Mouse (Mus musculus): Measurements from ENCODE around the gene Ccdc89. TPM values are rescaled to one million over a fixed set of nuclear protein-coding genes. Genes with fewer than 3 reads are reported as not detected.

The Ccdc89 gene
- polyA plus RNA-seq, 1 experiment: 0.49 TPM

GRCm38 (mm10) chr7:90473511-90473910, 47.1 kb downstream of the Ccdc89 start:
- no peak for DNase-seq (ENCODE audit: low read depth)

- peak; percentile 82 for DNase-seq (ENCODE audit: low read depth)
Observed at GRCm38 (mm10) chr7:90475793-90476312, 49.5 kb downstream of the Ccdc89 start, which contains the start of gene Tmem126b. Gene Tmem126b (minus strand): TSS chr7:90476001.

GRCm38 (mm10) chr7:90476313-90477245, 50.2 kb downstream of the Ccdc89 start, which contains the start of gene Dlg2:
Gene Dlg2 (plus strand): TSS chr7:90476672.
- no peak for DNase-seq (ENCODE audit: low read depth)

Other genes starting within 250 kb of the Ccdc89 start
- 0.11 and 0.12 TPM in 2 replicates for gene Ccdc83, start 160.8 kb upstream of the Ccdc89 start, polyA plus RNA-seq (2012; rRNA removed)
- gene Sytl2, start 124.3 kb upstream of the Ccdc89 start, polyA plus RNA-seq (2012; rRNA removed): 4.8 and 6.5 TPM in 2 replicates
- gene Crebzf, start 16.2 kb downstream of the Ccdc89 start, polyA plus RNA-seq (2012; rRNA removed): 34.9 and 40.0 TPM in 2 replicates
- 28.8 and 45.0 TPM in 2 replicates for gene Tmem126a, start 30.7 kb downstream of the Ccdc89 start, polyA plus RNA-seq (2012; rRNA removed)
- 9.7 and 13.0 TPM in 2 replicates for gene Tmem126b, start 49.4 kb downstream of the Ccdc89 start, polyA plus RNA-seq (2012; rRNA removed)
- gene Dlg2, start 50.1 kb downstream of the Ccdc89 start, polyA plus RNA-seq (2012; rRNA removed): 1.6 and 1.7 TPM in 2 replicates